Mouse (Mus musculus): ENCODE data around the gene Bco2.

The Bco2 gene

DNA sequence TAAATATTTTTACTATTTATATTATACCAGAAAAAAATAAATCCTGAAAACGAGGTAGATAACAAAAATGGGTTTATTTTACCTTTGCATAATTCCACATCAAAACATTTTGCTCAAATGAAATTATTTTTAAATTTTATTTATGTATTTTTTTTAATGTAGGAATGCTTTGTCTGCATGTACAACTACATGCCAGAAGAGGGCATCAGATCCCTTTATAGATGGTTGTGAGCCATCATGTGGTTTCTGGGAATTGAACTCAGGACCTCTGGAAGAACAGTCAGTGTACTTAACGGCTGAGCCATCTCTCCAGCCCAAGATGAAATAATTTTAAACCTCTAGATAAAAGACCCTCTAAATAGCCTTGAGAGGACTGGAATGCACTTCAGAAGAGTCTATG lies 33.4 kb downstream of the Bco2 start:
- in situ Hi-C loops (cut with MboI, MseI): loop anchor here (5.0 to 10.0 kb wide), 2 partner anchors 83 to 156 kb away; partner anchors contain the start of genes Sdhd and Timm8b

- in situ Hi-C loops (cut with MboI, MseI): loop anchor here (5.0 to 10.0 kb wide), 2 partner anchors 84 to 157 kb away; partner anchors contain the start of genes Sdhd and Timm8b
Measured at GRCm38 (mm10) chr9:50520748-50521147, 34.2 kb downstream of the Bco2 start.

- in situ Hi-C loops (cut with MboI, MseI): no loop called here
Measured at GRCm38 (mm10) chr9:50518781-50519180, 36.2 kb downstream of the Bco2 start.

DNA sequence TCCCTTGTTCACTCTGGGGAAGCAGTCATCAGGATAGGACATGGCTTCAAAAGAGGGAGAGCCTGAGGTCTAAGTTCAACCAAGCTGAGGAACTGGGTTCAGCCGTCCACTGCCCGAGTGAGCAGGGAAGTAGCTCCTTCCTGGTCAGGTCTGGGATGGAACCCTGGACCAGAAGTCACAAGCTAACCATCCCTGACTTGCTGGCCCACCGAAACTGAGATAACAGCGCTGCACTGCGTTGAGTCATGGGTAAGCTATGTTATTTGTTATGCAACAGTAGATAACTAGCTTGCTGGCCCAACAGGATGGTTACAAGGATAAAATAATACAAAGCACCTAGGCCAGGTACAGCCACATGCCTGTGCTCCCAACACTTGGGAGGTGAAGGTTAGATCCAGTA lies 39.5 kb downstream of the Bco2 start:
- in situ Hi-C loops (cut with MboI, MseI): no loop called here

- in situ Hi-C loops (cut with MboI, MseI): no loop called here
Measured at GRCm38 (mm10) chr9:50507570-50507969, 47.4 kb downstream of the Bco2 start.

- in situ Hi-C loops (cut with MboI, MseI): no loop called here
Measured at GRCm38 (mm10) chr9:50505405-50505804, 49.6 kb downstream of the Bco2 start.

DNA sequence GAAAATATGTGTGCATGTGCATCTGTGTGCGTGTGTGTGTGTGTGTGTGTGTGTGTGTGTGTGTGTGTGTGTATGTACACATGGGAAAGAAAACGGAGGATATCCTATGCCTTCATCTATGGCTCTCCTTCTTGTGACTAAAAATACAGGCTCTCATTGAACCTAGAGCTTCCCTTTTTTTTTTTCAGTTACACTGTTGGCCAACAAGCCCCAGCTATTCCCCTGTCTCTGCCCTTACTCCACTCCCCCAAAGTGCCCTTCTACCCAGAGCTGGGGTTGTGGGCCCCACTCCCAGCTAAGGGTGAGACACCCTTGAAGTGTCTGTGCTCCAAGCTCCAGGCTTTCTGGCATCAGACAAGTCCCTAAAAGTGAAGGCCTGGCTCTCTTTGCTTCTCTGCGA lies 52.0 kb downstream of the Bco2 start:
- in situ Hi-C loops (cut with MboI, MseI): no loop called here

GRCm38 (mm10) chr9:50500974-50501501 lies 53.9 kb downstream of the Bco2 start:
- in situ Hi-C loops (cut with MboI, MseI): no loop called here

DNA sequence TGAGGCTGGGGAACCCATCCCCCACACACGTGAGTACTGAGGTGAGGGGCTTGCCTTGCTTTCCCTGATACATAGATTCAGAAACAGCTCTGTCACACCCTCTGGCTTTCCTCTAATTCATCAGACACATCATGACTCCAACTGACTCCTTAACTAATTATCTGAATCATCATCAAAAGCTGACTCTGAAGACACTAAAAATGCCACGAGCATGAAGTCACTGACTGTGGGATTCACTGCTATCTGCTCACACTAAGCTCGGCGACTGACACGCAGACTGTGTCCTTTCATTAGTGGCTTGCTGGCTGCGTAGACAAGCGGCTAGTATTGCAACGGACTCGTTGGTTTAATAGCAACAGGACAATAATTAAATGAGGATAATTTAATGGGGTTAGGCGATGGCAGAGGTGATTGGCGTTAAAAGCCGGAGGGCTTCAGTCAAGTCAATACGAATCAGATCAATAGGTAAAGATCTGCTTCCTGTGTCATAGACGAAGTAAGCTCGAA lies 54.5 kb downstream of the Bco2 start:
- in situ Hi-C loops (cut with MboI, MseI): no loop called here

GRCm38 (mm10) chr9:50499781-50500180 lies 55.2 kb downstream of the Bco2 start:
- in situ Hi-C loops (cut with MboI, MseI): no loop called here

DNA sequence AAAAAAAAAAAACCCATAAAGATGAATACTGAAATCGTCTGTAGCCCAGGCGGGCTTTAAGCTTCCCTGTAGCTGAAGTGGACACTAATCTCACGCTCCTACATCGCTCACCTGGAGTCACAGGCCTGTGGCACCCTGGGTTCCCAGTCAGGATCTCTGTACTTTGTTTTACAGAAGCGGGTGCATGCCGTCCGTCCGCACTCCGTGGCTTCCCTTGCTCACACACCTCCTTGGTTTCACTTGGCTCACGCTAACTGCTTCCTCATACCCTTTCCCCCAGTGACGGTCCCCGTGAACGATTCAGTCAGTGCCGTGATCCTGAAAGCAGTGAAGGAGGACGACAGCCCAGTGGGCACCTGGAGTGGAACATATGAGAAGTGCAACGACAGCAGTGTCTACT lies 56.2 kb downstream of the Bco2 start:
- in situ Hi-C loops (cut with MboI, MseI): no loop called here

- in situ Hi-C loops (cut with MboI, MseI): no loop called here
Measured at GRCm38 (mm10) chr9:50497536-50497935, 57.4 kb downstream of the Bco2 start.

GRCm38 (mm10) chr9:50497076-50497475 lies 57.9 kb downstream of the Bco2 start:
- in situ Hi-C loops (cut with MboI, MseI): no loop called here

GRCm38 (mm10) chr9:50496546-50496945 lies 58.4 kb downstream of the Bco2 start:
- in situ Hi-C loops (cut with MboI, MseI): no loop called here

DNA sequence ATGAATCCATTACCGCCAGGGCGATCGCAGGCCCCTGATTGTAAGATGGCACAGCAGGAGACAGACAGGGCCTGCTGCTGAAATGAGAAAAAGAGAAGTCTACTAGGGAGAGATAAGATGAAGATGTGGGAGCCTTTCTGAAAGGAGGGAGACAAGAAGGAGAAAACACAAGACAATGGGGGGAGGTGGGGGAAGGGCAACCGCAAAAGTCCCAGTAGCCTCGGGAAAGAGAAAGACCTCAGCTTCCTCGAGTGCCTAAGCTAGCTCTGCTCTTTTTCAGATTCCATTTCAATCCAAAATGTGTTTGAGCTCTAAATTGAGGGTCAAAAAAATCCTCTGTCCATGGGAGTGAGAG lies 58.9 kb downstream of the Bco2 start:
- in situ Hi-C loops (cut with MboI, MseI): no loop called here

DNA sequence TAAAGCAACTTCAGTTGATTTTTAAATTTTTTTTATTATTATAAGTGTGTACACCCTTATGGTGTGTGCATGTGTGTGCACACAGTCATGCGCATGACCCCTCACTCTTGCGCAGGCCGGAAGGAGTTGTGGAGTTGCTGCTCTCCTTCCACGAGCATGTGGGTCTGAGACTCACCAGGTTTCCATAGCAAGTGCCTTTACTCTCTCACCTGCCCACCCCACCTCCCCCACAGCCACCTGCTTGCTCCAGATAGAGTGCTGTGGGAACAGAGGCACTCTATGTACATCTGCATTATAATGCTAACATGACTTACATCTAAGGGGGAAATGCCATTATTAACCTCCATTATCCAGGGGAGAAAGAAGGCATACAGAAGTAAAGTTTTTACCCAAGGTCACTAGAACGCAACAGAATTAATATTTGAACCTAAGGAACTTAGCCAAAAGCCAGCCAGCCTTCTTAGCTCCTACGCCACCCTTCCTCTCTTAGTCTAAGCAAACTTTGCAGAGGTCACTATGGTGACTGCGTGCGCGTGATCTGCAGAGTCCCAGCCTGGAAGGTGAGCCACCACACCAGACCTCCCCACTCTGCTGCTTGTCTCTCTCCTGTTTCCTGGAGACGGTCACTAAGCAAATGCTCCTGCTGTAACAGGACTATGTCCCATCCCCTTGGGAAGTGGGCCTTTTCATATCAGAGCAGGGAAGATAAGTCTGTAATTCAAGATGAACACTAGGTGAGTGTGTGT lies 59.4 kb downstream of the Bco2 start:
- in situ Hi-C loops (cut with MboI, MseI): no loop called here

DNA sequence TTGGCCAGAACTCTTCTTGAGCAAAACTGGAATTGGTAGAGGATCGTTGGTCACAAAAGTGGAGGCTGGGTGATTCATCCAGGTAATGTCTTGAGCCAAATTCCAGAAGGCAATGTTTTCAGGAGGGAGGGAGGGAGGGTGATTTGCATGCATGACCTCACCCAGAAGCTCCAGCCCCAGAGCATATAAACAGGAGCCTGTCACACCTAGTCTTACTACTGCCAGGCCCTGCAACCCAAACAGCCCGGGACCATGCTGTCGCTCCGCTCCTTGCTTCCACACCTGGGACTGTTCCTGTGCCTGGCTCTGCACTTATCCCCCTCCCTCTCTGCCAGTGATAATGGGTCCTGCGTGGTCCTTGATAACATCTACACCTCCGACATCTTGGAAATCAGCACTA lies 60.7 kb downstream of the Bco2 start, which contains the start of gene Plet1:
Gene Plet1, plus strand, starts transcription at position 215 of the 400 bp plus-strand sequence.
- in situ Hi-C loops (cut with MboI, MseI): no loop called here

GRCm38 (mm10) chr9:50493777-50494176 lies 61.2 kb downstream of the Bco2 start:
- in situ Hi-C loops (cut with MboI, MseI): no loop called here

GRCm38 (mm10) chr9:50491531-50492045 lies 63.4 kb downstream of the Bco2 start:
- in situ Hi-C loops (cut with MboI, MseI): no loop called here

DNA sequence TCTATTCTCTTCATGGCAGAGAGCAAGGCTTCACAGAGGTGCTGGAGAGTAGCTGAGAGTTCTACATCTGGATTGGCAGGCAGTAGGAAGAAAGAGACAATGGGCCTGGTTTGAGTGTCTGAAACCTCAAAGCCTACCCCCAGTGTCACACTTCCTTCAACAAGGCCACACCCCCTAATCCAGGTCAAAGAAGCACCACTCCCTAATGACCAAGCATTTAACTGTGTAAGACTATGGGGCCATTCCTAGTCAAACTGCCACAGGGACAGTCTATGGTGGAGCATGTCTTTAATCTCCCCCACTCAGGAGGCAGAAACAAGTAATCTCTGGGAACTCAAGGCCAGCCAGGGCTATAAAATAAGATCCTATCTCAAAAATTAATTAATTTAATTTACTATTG lies 64.1 kb downstream of the Bco2 start:
- in situ Hi-C loops (cut with MboI, MseI): no loop called here

- in situ Hi-C loops (cut with MboI, MseI): no loop called here
Measured at GRCm38 (mm10) chr9:50485521-50485920, 69.5 kb downstream of the Bco2 start.

All from T-helper 2 cell (primary cell).